Mouse (Mus musculus) adrenal gland (tissue): ENCODE measurements around the gene Atp5d.
"Not testable (repeated sequence)": the region's sequence is repeated elsewhere in the genome, so short reads cannot be mapped to it uniquely, and the experiment has no call there.

Experiments
- intact Hi-C: fragments of 180-260 bp; cut with DNase I; formaldehyde crosslinking; loops from one replicate; pipeline ENCODE4 v1.15.1; 2025

Gene Atp5d

GRCm38 (mm10) chr10:80164161-80164997 lies 25.9 kb downstream of the Atp5d start:
- intact Hi-C loops = no loop called here

GRCm38 (mm10) chr10:80164998-80165344 lies 26.5 kb downstream of the Atp5d start:
- intact Hi-C loops = loop anchor here (1.0 kb wide), 1 partner anchor 20 kb away; no protein-coding TSS in a partner anchor

- intact Hi-C loops = loop anchor here (1.0 kb wide), 1 partner anchor 20 kb away; no protein-coding TSS in a partner anchor
These were observed 27.1 kb downstream of the Atp5d start, which contains the start of gene Cirbp for GRCm38 (mm10) chr10:80165392-80166128. Gene Cirbp, plus strand, starts transcription at chr10:80165985.

- intact Hi-C loops = not testable (repeated sequence)
These were observed 27.7 kb downstream of the Atp5d start for GRCm38 (mm10) chr10:80166136-80166535.

GRCm38 (mm10) chr10:80167460-80168037 lies 29.1 kb downstream of the Atp5d start:
- intact Hi-C loops = no loop called here

- intact Hi-C loops = no loop called here
These were observed 29.7 kb downstream of the Atp5d start for GRCm38 (mm10) chr10:80168038-80168661.

- intact Hi-C loops = no loop called here
These were observed 30.6 kb downstream of the Atp5d start for GRCm38 (mm10) chr10:80169070-80169469.

GRCm38 (mm10) chr10:80169651-80170050 lies 31.2 kb downstream of the Atp5d start:
- intact Hi-C loops = no loop called here

GRCm38 (mm10) chr10:80170052-80170451 lies 31.6 kb downstream of the Atp5d start:
- intact Hi-C loops = no loop called here

GRCm38 (mm10) chr10:80170601-80171021 lies 32.2 kb downstream of the Atp5d start:
- intact Hi-C loops = no loop called here

- intact Hi-C loops = no loop called here
These were observed 32.8 kb downstream of the Atp5d start for GRCm38 (mm10) chr10:80171252-80171651.

GRCm38 (mm10) chr10:80171760-80172526 lies 33.5 kb downstream of the Atp5d start:
- intact Hi-C loops = no loop called here

GRCm38 (mm10) chr10:80172527-80173292 lies 34.3 kb downstream of the Atp5d start, which contains the start of gene 1600002K03Rik:
Gene 1600002K03Rik, plus strand, starts transcription at chr10:80172944.
- intact Hi-C loops = no loop called here

GRCm38 (mm10) chr10:80173358-80173757 lies 34.9 kb downstream of the Atp5d start:
- intact Hi-C loops = no loop called here

GRCm38 (mm10) chr10:80173955-80174640 lies 35.7 kb downstream of the Atp5d start:
- intact Hi-C loops = no loop called here

- intact Hi-C loops = loop anchor here (1.0 kb wide), 1 partner anchor 71 kb away; no protein-coding TSS in a partner anchor
These were observed 36.3 kb downstream of the Atp5d start for GRCm38 (mm10) chr10:80174705-80175104.

GRCm38 (mm10) chr10:80175536-80176269 lies 37.3 kb downstream of the Atp5d start:
- intact Hi-C loops = loop anchor here (1.0 kb wide), 1 partner anchor 70 kb away; no protein-coding TSS in a partner anchor

GRCm38 (mm10) chr10:80176270-80176834 lies 37.9 kb downstream of the Atp5d start:
- intact Hi-C loops = no loop called here
